Mouse (Mus musculus): ENCODE data around the gene Ppp1r1b.

DNA sequence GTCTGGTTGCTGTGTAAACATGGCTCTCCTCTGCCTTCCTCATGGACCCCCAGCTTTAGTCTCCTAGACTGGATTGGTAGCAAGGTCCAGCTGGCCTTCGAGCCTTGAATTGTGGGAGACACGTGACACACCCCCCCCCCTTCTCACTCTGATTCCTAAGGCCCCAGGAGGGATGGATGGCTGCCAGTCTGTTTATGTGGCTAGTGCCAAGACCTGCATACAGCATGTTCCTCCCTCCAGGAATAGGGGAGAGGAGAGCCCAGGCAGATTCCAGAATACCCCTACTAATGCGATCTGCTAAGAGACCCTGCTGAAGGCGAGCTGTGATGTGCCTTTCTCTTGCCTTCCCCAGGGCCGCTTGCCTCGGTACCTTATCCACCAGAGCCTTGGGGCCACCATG is 31.9 kb downstream of the Ppp1r1b start:
- TF ChIP-seq POLR2A (IDR thresholded peaks at IDR 0.05; ENCODE audit: insufficient read depth, low read depth, low read length) (no peak), CTCF (IDR thresholded peaks at IDR 0.05) (no peak)

Measured in heart, adult 2 months (tissue).